Comparison of ENCODE assay signal across 8 mouse cellular contexts in genomic region chr12:108274313-108274595, GRCm38 (mm10). TPM values are rescaled to one million over a fixed set of nuclear protein-coding genes. Genes with fewer than 3 reads are reported as not detected.
A peak's percentile ranks its signal among the peaks of the same experiment; 100 is the strongest.
DNase-seq lines count a peak whose midpoint lies in the region; ATAC-seq and TF ChIP-seq lines count a peak whose summit lies in the region.

No protein-coding gene starts in this region.

- no peak for ATAC-seq in kidney, postnatal 0 days (replicated peaks; ENCODE audit: low FRiP score, low read depth)
- no peak for ATAC-seq in embryonic facial prominence, embryonic 12.5 days (ENCODE audit: insufficient number of reproducible peaks, insufficient read depth, low FRiP score, low TSS enrichment)
- no peak for ATAC-seq in hindbrain, embryonic 14.5 days (ENCODE audit: low FRiP score)
- ATAC-seq in midbrain, embryonic 16.5 days, result no peak
- ATAC-seq in megakaryocyte-erythroid progenitor cell, adult 5-6 weeks (replicated peaks; ENCODE audit: low FRiP score, low TSS enrichment, poor library complexity, severe bottlenecking), result no peak

- peak overlapping the region; percentile 69 for H3K4me3 ChIP-seq in kidney, postnatal 0 days (replicated peaks; ENCODE audit: low read depth, low read length)
- H3K4me3 ChIP-seq in embryonic facial prominence, embryonic 12.5 days, result peak overlapping the region; percentile 69
- peak overlapping the region; percentile 65 for H3K4me3 ChIP-seq in hindbrain, embryonic 14.5 days (replicated peaks; ENCODE audit: low read length)
- H3K4me3 ChIP-seq in midbrain, embryonic 16.5 days (ENCODE audit: low read depth, low read length), result peak overlapping the region; percentile 86

- no peaks in the 10 kb centered on the region for H3K36me3 ChIP-seq in kidney, postnatal 0 days (ENCODE audit: insufficient read depth, low read length)
- H3K36me3 ChIP-seq in embryonic facial prominence, embryonic 12.5 days, result 0 out of 2 replicates have a peak, but pooled peaks cover 4% of the 10 kb centered on the region
- 0 out of 2 replicates have a peak, but pooled peaks cover 6% of the 10 kb centered on the region for H3K36me3 ChIP-seq in hindbrain, embryonic 14.5 days (replicated peaks; ENCODE audit: control insufficient read depth, insufficient read depth)
- no peaks in the 10 kb centered on the region for H3K36me3 ChIP-seq in midbrain, embryonic 16.5 days (ENCODE audit: control insufficient read depth, insufficient read depth, low read length)

- DNase-seq in kidney, postnatal 0 days (ENCODE audit: low spot score), result no peak
- no peak for DNase-seq in kidney, adult 18-20 months
- DNase-seq in hindbrain, embryonic 14.5 days (ENCODE audit: low spot score), result no peak
- no peak for DNase-seq in natural killer cell, adult 2 months (ENCODE audit: low spot score in 2 of 2)
- no peak for DNase-seq in adrenal gland, postnatal 4 days (ENCODE audit: low spot score in 2 of 2)

- no peak overlapping the region for H3K27ac ChIP-seq in kidney, postnatal 0 days
- H3K27ac ChIP-seq in embryonic facial prominence, embryonic 12.5 days, result peak overlapping the region; percentile 72; the same call in 1 of the 2 replicates
- H3K27ac ChIP-seq in hindbrain, embryonic 14.5 days, result peak overlapping the region; percentile 94
- H3K27ac ChIP-seq in midbrain, embryonic 16.5 days (ENCODE audit: low read length), result peak overlapping the region; percentile 93

- no peak for TF ChIP-seq CTCF in kidney, postnatal 0 days (IDR thresholded peaks at IDR 0.05; ENCODE audit: low read depth)

- under 1% methylated on average over 35 of the region's 35 CpGs for WGBS in kidney, postnatal 0 days
- WGBS in embryonic facial prominence, embryonic 12.5 days, result under 1% methylated on average over 35 of the region's 35 CpGs
- WGBS in hindbrain, embryonic 14.5 days, result under 1% methylated on average over 22 of the region's 35 CpGs
- WGBS in midbrain, embryonic 16.5 days, result under 1% methylated on average over 27 of the region's 35 CpGs

- peaks cover 53% of the 10 kb centered on the region for H3K4me1 ChIP-seq in kidney, postnatal 0 days (replicated peaks; ENCODE audit: insufficient read depth, low read length)
- peaks cover 70% of the 10 kb centered on the region for H3K4me1 ChIP-seq in embryonic facial prominence, embryonic 12.5 days
- H3K4me1 ChIP-seq in hindbrain, embryonic 14.5 days (replicated peaks; ENCODE audit: control insufficient read depth, insufficient read depth, low read length), result peaks cover 74% of the 10 kb centered on the region
- peaks cover 63% of the 10 kb centered on the region for H3K4me1 ChIP-seq in midbrain, embryonic 16.5 days (ENCODE audit: control insufficient read depth, insufficient read depth, low read length)

- no peaks in the 10 kb centered on the region for H3K9me3 ChIP-seq in kidney, postnatal 0 days (replicated peaks; ENCODE audit: low read length)
- no peaks in the 10 kb centered on the region for H3K9me3 ChIP-seq in embryonic facial prominence, embryonic 12.5 days
- no peaks in the 10 kb centered on the region for H3K9me3 ChIP-seq in hindbrain, embryonic 14.5 days (ENCODE audit: control insufficient read depth, low read length)
- no peaks in the 10 kb centered on the region for H3K9me3 ChIP-seq in midbrain, embryonic 16.5 days (replicated peaks; ENCODE audit: control insufficient read depth, low read length, poor library complexity, severe bottlenecking)

- peak overlapping the region; percentile 79 for H3K9ac ChIP-seq in kidney, postnatal 0 days (ENCODE audit: low read depth, low read length)
- H3K9ac ChIP-seq in embryonic facial prominence, embryonic 12.5 days, result peak overlapping the region; percentile 84
- H3K9ac ChIP-seq in hindbrain, embryonic 14.5 days, result peak overlapping the region; percentile 90
- peak overlapping the region; percentile 83 for H3K9ac ChIP-seq in midbrain, embryonic 16.5 days (ENCODE audit: low read depth, low read length)

- H3K27me3 ChIP-seq in kidney, postnatal 0 days (ENCODE audit: insufficient read depth, low read length), result no peaks in the 10 kb centered on the region
- H3K27me3 ChIP-seq in embryonic facial prominence, embryonic 12.5 days, result no peaks in the 10 kb centered on the region
- no peaks in the 10 kb centered on the region for H3K27me3 ChIP-seq in hindbrain, embryonic 14.5 days (ENCODE audit: control insufficient read depth, insufficient read depth, low read length)
- H3K27me3 ChIP-seq in midbrain, embryonic 16.5 days (ENCODE audit: control insufficient read depth, insufficient read depth, low read depth, low read length), result no peaks in the 10 kb centered on the region

- peak overlapping the region; percentile 98 for H3K4me2 ChIP-seq in kidney, postnatal 0 days (ENCODE audit: low read length)
- peak overlapping the region; percentile 98 for H3K4me2 ChIP-seq in embryonic facial prominence, embryonic 12.5 days (replicated peaks)
- H3K4me2 ChIP-seq in hindbrain, embryonic 14.5 days (replicated peaks), result peak overlapping the region; percentile 97
- H3K4me2 ChIP-seq in midbrain, embryonic 16.5 days (ENCODE audit: low read length), result peak overlapping the region; percentile 98

RNA-seq across cellular contexts. Expression of gene Ccdc85c, which starts 1.0 kb away (rescaled TPM):
- polyA plus RNA-seq in kidney, postnatal 0 days (2015; fragmentation: Nextera tagmentation; extraction: Ambion mirVana), result 7.2 and 7.7 TPM in 2 replicates
- polyA plus RNA-seq in embryonic facial prominence, embryonic 12.5 days (2016; fragmentation: Nextera tagmentation; extraction: Ambion mirVana), result 7.7 and 7.9 TPM in 2 replicates
- polyA plus RNA-seq in hindbrain, embryonic 14.5 days (2014; fragmentation: Nextera tagmentation; extraction: Ambion mirVana), result 13.9 and 16.5 TPM in 2 replicates
- 13.2 and 13.5 TPM in 2 replicates for polyA plus RNA-seq in midbrain, embryonic 16.5 days (2015; fragmentation: Nextera tagmentation; extraction: Ambion mirVana)
- 10 to 100 TPM; 29.6 to 29.9 TPM for total RNA-seq in adrenal gland, postnatal 4 days (2021)
- 1.3 TPM in 1 of 2 replicates, not detected in the other for total RNA-seq in megakaryocyte-erythroid progenitor cell, adult 5-6 weeks (2014; fragmentation: Nextera tagmentation)
- 0.42 and 1.3 TPM in 2 replicates for total RNA-seq in megakaryocyte-erythroid progenitor cell, adult 5-6 weeks (2017)

RNA-seq across cellular contexts. Expression of gene Hhipl1, which starts 31.8 kb away (rescaled TPM):
- 0.37 and 0.43 TPM in 2 replicates for polyA plus RNA-seq in kidney, postnatal 0 days (2015; fragmentation: Nextera tagmentation; extraction: Ambion mirVana)
- polyA plus RNA-seq in embryonic facial prominence, embryonic 12.5 days (2016; fragmentation: Nextera tagmentation; extraction: Ambion mirVana), result 1.0 and 1.1 TPM in 2 replicates
- polyA plus RNA-seq in hindbrain, embryonic 14.5 days (2014; fragmentation: Nextera tagmentation; extraction: Ambion mirVana), result 1.8 and 1.9 TPM in 2 replicates
- 2.7 and 2.9 TPM in 2 replicates for polyA plus RNA-seq in midbrain, embryonic 16.5 days (2015; fragmentation: Nextera tagmentation; extraction: Ambion mirVana)
- 1 to 10 TPM; 1.1 to 1.3 TPM for total RNA-seq in adrenal gland, postnatal 4 days (2021)
- total RNA-seq in megakaryocyte-erythroid progenitor cell, adult 5-6 weeks (2014; fragmentation: Nextera tagmentation), result not detected in 2 replicates
- not detected in 2 replicates for total RNA-seq in megakaryocyte-erythroid progenitor cell, adult 5-6 weeks (2017)

RNA-seq across cellular contexts. Expression of gene Cyp46a1, which starts 59.9 kb away (rescaled TPM):
- 5.2 and 5.9 TPM in 2 replicates for polyA plus RNA-seq in kidney, postnatal 0 days (2015; fragmentation: Nextera tagmentation; extraction: Ambion mirVana)
- 5.9 and 7.4 TPM in 2 replicates for polyA plus RNA-seq in embryonic facial prominence, embryonic 12.5 days (2016; fragmentation: Nextera tagmentation; extraction: Ambion mirVana)
- 22.7 and 23.5 TPM in 2 replicates for polyA plus RNA-seq in hindbrain, embryonic 14.5 days (2014; fragmentation: Nextera tagmentation; extraction: Ambion mirVana)
- polyA plus RNA-seq in midbrain, embryonic 16.5 days (2015; fragmentation: Nextera tagmentation; extraction: Ambion mirVana), result 28.1 and 36.2 TPM in 2 replicates
- 1 to 10 TPM; 4.9 to 7.1 TPM for total RNA-seq in adrenal gland, postnatal 4 days (2021)
- 1.0 TPM in 1 of 2 replicates, not detected in the other for total RNA-seq in megakaryocyte-erythroid progenitor cell, adult 5-6 weeks (2014; fragmentation: Nextera tagmentation)
- 0.23 TPM in 1 of 2 replicates, not detected in the other for total RNA-seq in megakaryocyte-erythroid progenitor cell, adult 5-6 weeks (2017)
